Mouse (Mus musculus): ENCODE measurements around the gene Gramd4. TPM values are rescaled to one million over a fixed set of nuclear protein-coding genes. Genes with fewer than 3 reads are reported as not detected.
"Not testable (repeated sequence)": the region's sequence is repeated elsewhere in the genome, so short reads cannot be mapped to it uniquely, and the experiment has no call there.

Gene Gramd4
- polyA plus RNA-seq, 1 experiment, result 36.2 TPM

GRCm38 (mm10) chr15:86176771-86177702 lies 119.5 kb downstream of the Gramd4 start:
- H3K36me3 ChIP-seq (ENCODE audit: control insufficient read depth, insufficient read depth), result no peaks in the 10 kb centered on the region
- H3K27me3 ChIP-seq (ENCODE audit: control insufficient read depth, insufficient read depth, insufficient read length), result no peaks in the 10 kb centered on the region
- H3ac ChIP-seq (ENCODE audit: control insufficient read depth, insufficient read length, low read depth), result no peak overlapping the region
- no peak for TF ChIP-seq MAX (IDR thresholded peaks at IDR 0.05)
- TF ChIP-seq CTCF (IDR thresholded peaks at IDR 0.05; ENCODE audit: control insufficient read depth, insufficient read depth, insufficient read length), result no peak
- no peaks in the 10 kb centered on the region for H3K79me3 ChIP-seq (ENCODE audit: low read depth)
- no peaks in the 10 kb centered on the region for H3K79me2 ChIP-seq (ENCODE audit: control insufficient read depth, insufficient read depth)
- H3K4me3 ChIP-seq (ENCODE audit: insufficient read depth, poor library complexity, severe bottlenecking), result no peak overlapping the region

GRCm38 (mm10) chr15:86177703-86178251 lies 120.3 kb downstream of the Gramd4 start:
- H3K79me3 ChIP-seq (ENCODE audit: low read depth); H3K36me3 ChIP-seq (ENCODE audit: control insufficient read depth, insufficient read depth): not testable (repeated sequence)

GRCm38 (mm10) chr15:86178594-86178993 lies 121.1 kb downstream of the Gramd4 start:
- Histone ChIP-seq H3K79me2 (ENCODE audit: control insufficient read depth, insufficient read depth) (peaks cover 4% of the 10 kb centered on the region), H3K79me3 (ENCODE audit: low read depth) (no peaks in the 10 kb centered on the region)

More at GRCm38 (mm10) chr15:86177703-86178251, 120.3 kb downstream of the Gramd4 start:
- H3K27me3 ChIP-seq (ENCODE audit: control insufficient read depth, insufficient read depth, insufficient read length); H3ac ChIP-seq (ENCODE audit: control insufficient read depth, insufficient read length, low read depth); H3K79me2 ChIP-seq (ENCODE audit: control insufficient read depth, insufficient read depth); H3K4me3 ChIP-seq (ENCODE audit: insufficient read depth, poor library complexity, severe bottlenecking): not testable (repeated sequence)

GRCm38 (mm10) chr15:86180427-86180826 lies 122.9 kb downstream of the Gramd4 start:
- Histone ChIP-seq H3K4me3 (ENCODE audit: insufficient read depth, poor library complexity, severe bottlenecking) (no peak overlapping the region), H3K79me3 (ENCODE audit: low read depth) (peaks cover 1% of the 10 kb centered on the region), H3ac (ENCODE audit: control insufficient read depth, insufficient read length, low read depth) (no peak overlapping the region)

More at GRCm38 (mm10) chr15:86178594-86178993, 121.1 kb downstream of the Gramd4 start:
- H3K36me3 ChIP-seq (ENCODE audit: control insufficient read depth, insufficient read depth), result no peaks in the 10 kb centered on the region
- TF ChIP-seq CTCF (IDR thresholded peaks at IDR 0.05; ENCODE audit: control insufficient read depth, insufficient read depth, insufficient read length) (no peak), MAX (IDR thresholded peaks at IDR 0.05) (no peak)
- H3K27me3 ChIP-seq (ENCODE audit: control insufficient read depth, insufficient read depth, insufficient read length), result no peaks in the 10 kb centered on the region
- no peak overlapping the region for H3ac ChIP-seq (ENCODE audit: control insufficient read depth, insufficient read length, low read depth)
- no peak overlapping the region for H3K4me3 ChIP-seq (ENCODE audit: insufficient read depth, poor library complexity, severe bottlenecking)

GRCm38 (mm10) chr15:86181321-86181720 lies 123.8 kb downstream of the Gramd4 start:
- H3K79me3 ChIP-seq (ENCODE audit: low read depth); H3K27me3 ChIP-seq (ENCODE audit: control insufficient read depth, insufficient read depth, insufficient read length); H3K4me3 ChIP-seq (ENCODE audit: insufficient read depth, poor library complexity, severe bottlenecking); H3ac ChIP-seq (ENCODE audit: control insufficient read depth, insufficient read length, low read depth); H3K36me3 ChIP-seq (ENCODE audit: control insufficient read depth, insufficient read depth): not testable (repeated sequence)
- peaks cover 20% of the 10 kb centered on the region for H3K79me2 ChIP-seq (ENCODE audit: control insufficient read depth, insufficient read depth)

More at GRCm38 (mm10) chr15:86180427-86180826, 122.9 kb downstream of the Gramd4 start:
- H3K36me3 ChIP-seq (ENCODE audit: control insufficient read depth, insufficient read depth), result no peaks in the 10 kb centered on the region
- peaks cover 20% of the 10 kb centered on the region for H3K79me2 ChIP-seq (ENCODE audit: control insufficient read depth, insufficient read depth)
- no peak for TF ChIP-seq MAX (IDR thresholded peaks at IDR 0.05)
- no peak for TF ChIP-seq FOSL1 (IDR thresholded peaks at IDR 0.05; ENCODE audit: insufficient read depth, low read length, poor library complexity, severe bottlenecking)
- no peak for TF ChIP-seq CEBPB (IDR thresholded peaks at IDR 0.05; ENCODE audit: low read depth)
- TF ChIP-seq USF1 (IDR thresholded peaks at IDR 0.05; ENCODE audit: low read depth), result no peak
- no peak for TF ChIP-seq CTCF (IDR thresholded peaks at IDR 0.05; ENCODE audit: control insufficient read depth, insufficient read depth, insufficient read length)
- H3K27me3 ChIP-seq (ENCODE audit: control insufficient read depth, insufficient read depth, insufficient read length), result no peaks in the 10 kb centered on the region

- no peak overlapping the region for H3ac ChIP-seq (ENCODE audit: control insufficient read depth, insufficient read length, low read depth)
- no peak overlapping the region for H3K4me3 ChIP-seq (ENCODE audit: insufficient read depth, poor library complexity, severe bottlenecking)
- peaks cover 1% of the 10 kb centered on the region for H3K79me3 ChIP-seq (ENCODE audit: low read depth)
- TF ChIP-seq MAX (IDR thresholded peaks at IDR 0.05) (no peak), CTCF (IDR thresholded peaks at IDR 0.05; ENCODE audit: control insufficient read depth, insufficient read depth, insufficient read length) (no peak)
- no peaks in the 10 kb centered on the region for H3K36me3 ChIP-seq (ENCODE audit: control insufficient read depth, insufficient read depth)
- H3K79me2 ChIP-seq (ENCODE audit: control insufficient read depth, insufficient read depth), result peaks cover 20% of the 10 kb centered on the region
- H3K27me3 ChIP-seq (ENCODE audit: control insufficient read depth, insufficient read depth, insufficient read length), result no peaks in the 10 kb centered on the region
Measured at GRCm38 (mm10) chr15:86181941-86182439, 124.5 kb downstream of the Gramd4 start.

GRCm38 (mm10) chr15:86182646-86183045 lies 125.2 kb downstream of the Gramd4 start:
- H3ac ChIP-seq (ENCODE audit: control insufficient read depth, insufficient read length, low read depth), result no peak overlapping the region
- peaks cover 20% of the 10 kb centered on the region for H3K79me2 ChIP-seq (ENCODE audit: control insufficient read depth, insufficient read depth)
- peaks cover 1% of the 10 kb centered on the region for H3K79me3 ChIP-seq (ENCODE audit: low read depth)
- H3K36me3 ChIP-seq (ENCODE audit: control insufficient read depth, insufficient read depth), result no peaks in the 10 kb centered on the region
- TF ChIP-seq FOSL1 (IDR thresholded peaks at IDR 0.05; ENCODE audit: insufficient read depth, low read length, poor library complexity, severe bottlenecking), result no peak
- peak; percentile 83 for TF ChIP-seq MYOD1 (IDR thresholded peaks at IDR 0.05; ENCODE audit: control insufficient read depth, insufficient read length, low read depth)
- no peak overlapping the region for H3K4me3 ChIP-seq (ENCODE audit: insufficient read depth, poor library complexity, severe bottlenecking)
- H3K27me3 ChIP-seq (ENCODE audit: control insufficient read depth, insufficient read depth, insufficient read length), result no peaks in the 10 kb centered on the region
